Mouse (Mus musculus) ES-E14 (cell line): ENCODE measurements around the gene Fbxo28.

Source experiments
- HCFC1 ChIP-seq: IDR thresholded peaks from 2 replicates; pipeline ENCODE4 v1.6.1; 2012; ENCODE audit warnings: low read length, inconsistent platforms, borderline replicate concordance; ENCODE audit not compliant: insufficient read depth
- ZC3H11A ChIP-seq: IDR thresholded peaks from 2 replicates; pipeline ENCODE4 v1.6.1; 2012; ENCODE audit warnings: low read depth, mild to moderate bottlenecking, inconsistent platforms, low read length, borderline replicate concordance
- ZNF384 ChIP-seq: IDR thresholded peaks from 2 replicates; pipeline ENCODE4 v1.6.1; 2012; ENCODE audit warnings: low read depth, low read length, inconsistent platforms

DNA sequence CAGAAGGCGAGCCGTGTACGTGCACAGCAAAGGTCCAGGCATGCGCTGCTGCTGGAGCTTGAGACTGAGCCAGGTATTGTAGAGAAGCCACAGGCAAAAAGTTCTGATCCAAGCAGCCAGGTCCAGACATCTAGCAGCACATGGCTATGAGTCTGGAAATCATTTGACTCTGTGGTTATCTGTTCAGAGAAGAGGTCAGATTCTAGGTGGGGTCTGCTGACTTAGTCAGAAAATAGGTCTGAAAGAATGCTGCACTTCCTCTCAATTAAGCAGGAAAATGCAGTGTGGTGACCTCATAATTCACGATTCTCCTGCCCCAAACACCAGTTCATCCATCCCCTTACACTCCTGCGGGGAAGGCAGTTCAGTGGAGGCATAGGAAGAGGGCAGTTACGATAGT, 26.9 kb upstream of the Fbxo28 start:
- no peak for TF ChIP-seq ZNF384
- no peak for TF ChIP-seq HCFC1
- no peak for TF ChIP-seq ZC3H11A
